Mouse (Mus musculus): ENCODE results near the gene Tex264.
A peak's percentile ranks its signal among the peaks of the same experiment; 100 is the strongest.

Gene Tex264

GRCm38 (mm10) chr9:106663200-106663599, 22.5 kb downstream of the Tex264 start:
- no peak for DNase-seq

DNA sequence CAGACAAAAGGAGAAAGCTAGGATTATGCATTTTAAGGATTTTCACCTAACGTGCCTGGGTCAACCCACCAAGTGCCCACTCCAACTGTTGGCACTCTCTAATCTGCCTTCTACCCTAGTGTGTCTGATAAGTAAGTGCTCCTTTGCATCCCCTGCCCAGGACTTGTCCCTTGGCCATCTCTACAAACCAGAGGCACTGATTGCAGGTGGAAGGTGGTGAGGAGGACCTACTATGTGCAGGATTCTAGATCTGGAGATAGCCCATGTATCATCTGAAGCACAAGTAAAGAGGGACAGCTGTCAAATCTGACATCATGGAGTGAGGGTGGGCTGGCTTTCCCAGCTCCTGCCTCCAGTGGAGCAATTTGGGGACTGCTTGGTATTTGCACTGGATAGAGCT, 25.8 kb downstream of the Tex264 start:
- no peak for DNase-seq

DNA sequence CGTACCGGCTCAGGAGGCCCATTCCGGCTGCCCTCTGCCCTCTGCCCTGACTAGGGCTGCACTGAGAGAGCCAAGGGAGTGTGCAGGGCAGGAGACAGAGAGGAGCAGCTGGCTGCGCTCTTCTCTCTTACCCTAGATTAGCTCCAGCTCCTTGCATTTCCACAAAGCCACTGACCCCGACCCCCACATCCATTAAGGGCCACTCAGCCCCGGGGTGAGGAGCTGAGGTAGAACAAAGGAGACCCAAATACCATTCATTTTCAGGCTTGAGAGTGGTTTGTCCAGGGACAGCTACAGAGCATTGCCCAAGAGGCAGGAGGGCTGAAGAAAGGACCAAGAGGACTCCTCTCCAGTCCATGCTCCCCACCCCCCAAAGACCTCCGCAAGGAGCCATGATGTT, 26.3 kb downstream of the Tex264 start:
- DNase-seq: no peak

GRCm38 (mm10) chr9:106657592-106657991, 28.1 kb downstream of the Tex264 start:
- no peak for DNase-seq

DNA sequence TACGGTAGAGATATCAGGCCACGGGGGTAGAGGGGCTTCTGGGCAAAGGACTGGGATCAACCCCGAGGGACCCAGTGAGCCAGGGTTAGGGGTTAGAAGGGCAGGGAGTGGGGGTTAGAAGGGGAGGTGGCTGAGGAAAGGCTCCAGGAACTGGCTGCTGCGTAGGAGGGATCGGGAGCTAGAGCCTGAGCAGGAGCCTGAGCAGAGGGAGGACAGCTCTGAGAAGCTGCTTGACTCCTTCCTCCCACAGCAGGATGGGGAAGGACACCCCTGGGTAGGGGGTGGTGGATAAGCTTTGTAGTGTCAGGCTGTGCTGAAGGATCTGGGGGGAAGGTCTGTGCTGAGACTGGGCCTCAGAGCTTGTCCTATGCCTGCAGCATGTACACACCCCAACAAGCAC, 28.9 kb downstream of the Tex264 start:
- no peak for DNase-seq

GRCm38 (mm10) chr9:106655884-106656720, 29.6 kb downstream of the Tex264 start, which contains the start of gene Grm2:
Gene Grm2 (minus strand): TSS chr9:106656082.
- DNase-seq: peak; percentile 91 to 92

- peak in 1 of 2 experiments; percentile 10 for DNase-seq
These were observed 33.0 kb downstream of the Tex264 start for GRCm38 (mm10) chr9:106652720-106653119.

- DNase-seq: no peak
These were observed 38.5 kb downstream of the Tex264 start for GRCm38 (mm10) chr9:106647226-106647625.

DNA sequence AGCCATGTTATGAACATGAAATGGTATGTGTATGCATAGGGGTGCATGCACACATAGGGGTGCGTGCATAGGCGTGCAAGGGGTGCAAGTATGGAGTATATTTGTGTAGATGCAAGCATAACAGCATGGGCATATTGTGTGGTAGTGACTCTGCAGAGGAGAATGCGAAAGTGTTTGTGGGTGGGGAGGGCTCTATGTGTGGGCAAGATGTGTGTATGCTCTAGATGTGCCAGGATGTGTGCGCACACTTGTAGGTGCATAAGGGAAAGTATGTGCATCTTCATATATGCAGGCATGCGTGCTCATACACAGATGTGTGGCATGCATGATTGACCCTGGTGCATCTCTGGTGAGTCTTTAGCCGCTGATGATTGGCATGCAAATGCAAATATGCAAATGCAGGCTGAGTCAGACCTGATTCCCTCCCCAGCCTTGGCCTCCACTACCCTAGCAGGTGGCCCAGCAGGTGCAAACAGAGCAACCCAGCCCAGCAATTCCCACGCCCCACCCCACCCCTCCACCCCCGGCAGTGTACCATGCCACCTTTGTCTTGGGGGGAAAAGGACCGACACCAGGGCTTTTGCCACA, 39.9 kb downstream of the Tex264 start:
- DNase-seq: no peak

- peak; percentile 46 for DNase-seq
These were observed 41.9 kb downstream of the Tex264 start for GRCm38 (mm10) chr9:106643787-106644186.

GRCm38 (mm10) chr9:106643128-106643527, 42.6 kb downstream of the Tex264 start:
- DNase-seq: peak; percentile 89 to 92

DNA sequence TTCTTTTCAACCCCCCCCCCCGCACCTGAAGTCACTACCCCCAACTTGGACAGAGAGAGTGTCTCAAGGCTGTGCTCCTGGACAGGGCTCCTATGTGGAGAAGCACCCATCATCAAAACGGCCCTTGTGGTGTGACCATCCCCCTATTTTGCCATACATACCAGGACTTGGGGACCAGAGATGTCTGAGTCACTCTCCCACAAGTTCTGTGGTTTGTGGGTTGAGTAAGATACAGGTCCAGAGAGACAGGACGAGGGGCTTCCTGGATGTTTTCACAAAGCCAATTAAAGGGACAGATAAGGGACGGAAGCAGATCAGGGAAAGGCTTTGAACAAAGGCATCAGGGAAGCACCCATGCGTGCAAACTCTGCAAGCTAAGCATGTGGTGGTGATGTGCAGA, 44.4 kb downstream of the Tex264 start:
- no peak for DNase-seq

GRCm38 (mm10) chr9:106638154-106638553, 47.6 kb downstream of the Tex264 start:
- no peak for DNase-seq

DNA sequence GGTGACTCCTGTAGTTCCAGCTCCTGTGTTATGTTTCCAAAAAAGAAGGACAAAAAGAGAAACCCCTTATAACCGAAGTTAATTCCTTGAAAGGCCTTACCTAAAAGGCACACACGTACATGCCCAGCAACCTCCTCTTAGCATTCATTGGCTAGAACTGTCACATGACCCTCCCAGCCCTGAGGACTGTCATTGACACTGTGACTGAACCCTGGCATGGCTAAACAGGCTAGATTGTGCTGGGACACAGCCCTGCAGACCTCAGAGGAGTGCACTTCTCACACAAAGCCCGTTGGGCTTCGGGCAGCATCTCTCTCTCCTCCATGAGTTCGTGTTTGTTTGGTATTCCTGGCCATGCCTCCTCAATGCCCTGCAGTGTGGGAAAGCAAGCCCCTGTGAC, 53.5 kb downstream of the Tex264 start:
- DNase-seq: no peak

- peak in 1 of 2 experiments; percentile 10 for DNase-seq
These were observed 57.9 kb downstream of the Tex264 start for GRCm38 (mm10) chr9:106627796-106628195.

- DNase-seq: no peak
These were observed 59.4 kb downstream of the Tex264 start, which contains the start of gene Iqcf6 for GRCm38 (mm10) chr9:106626282-106626681. Gene Iqcf6 (plus strand): TSS chr9:106626582.

GRCm38 (mm10) chr9:106617496-106617895, 68.2 kb downstream of the Tex264 start:
- no peak for DNase-seq

DNA sequence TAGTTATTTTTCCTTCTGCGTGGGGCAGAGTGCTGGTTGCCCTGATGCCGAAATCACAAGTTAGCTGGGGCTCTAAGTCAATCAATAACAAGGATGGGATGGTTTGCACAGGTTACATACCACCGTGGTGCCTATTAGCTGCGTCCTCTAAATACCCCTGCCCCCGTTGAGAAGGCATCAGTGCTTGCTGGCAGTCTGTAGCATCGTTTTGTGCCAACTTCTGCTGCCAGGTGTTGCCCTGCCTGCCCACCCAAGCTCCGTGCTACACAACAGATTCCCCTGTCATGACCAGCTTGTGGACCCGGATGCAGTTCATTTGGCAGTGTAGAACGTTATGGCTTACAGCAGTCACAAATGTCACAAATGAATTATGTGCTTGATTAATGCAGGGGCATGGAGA, 69.4 kb downstream of the Tex264 start:
- no peak for DNase-seq

DNA sequence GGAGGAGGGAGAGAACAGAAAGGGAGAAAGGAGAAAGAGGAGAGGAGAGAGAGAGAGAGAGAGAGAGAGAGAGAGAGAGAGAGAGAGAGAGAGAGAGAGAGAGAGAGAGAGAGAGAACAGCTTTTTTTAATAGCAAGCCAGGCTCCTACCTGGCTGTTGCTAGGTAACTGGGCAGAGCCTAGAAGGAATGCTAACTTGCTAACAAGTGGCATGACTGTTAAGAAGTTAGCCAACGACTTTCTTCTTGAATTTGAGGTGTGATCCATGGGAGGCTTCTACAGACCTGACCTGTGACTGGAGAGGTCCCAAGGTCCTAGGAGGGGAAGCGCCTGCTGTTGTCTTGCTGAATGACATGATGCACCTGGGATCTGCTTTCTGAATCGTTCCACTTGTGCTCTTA, 71.1 kb downstream of the Tex264 start:
- DNase-seq: no peak

DNA sequence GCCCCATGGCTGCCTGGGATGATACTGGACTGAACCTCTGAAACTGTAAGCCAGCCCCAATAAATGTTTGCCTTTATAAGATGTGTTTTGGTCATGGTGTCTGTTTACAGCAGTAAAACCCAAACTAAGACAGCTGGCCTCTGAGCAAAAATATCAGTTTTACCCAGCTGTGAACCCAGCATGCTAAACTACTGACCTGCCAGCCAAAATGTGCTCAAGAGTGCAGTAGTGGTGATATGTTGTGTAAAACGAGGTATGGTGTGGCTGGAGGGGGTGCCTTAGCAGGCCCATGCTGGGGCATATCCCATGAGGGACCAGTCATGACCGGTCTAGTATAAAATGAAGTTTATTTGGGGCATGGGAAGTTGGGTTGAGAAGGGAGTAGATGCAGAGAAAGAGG, 71.8 kb downstream of the Tex264 start:
- no peak for DNase-seq

DNA sequence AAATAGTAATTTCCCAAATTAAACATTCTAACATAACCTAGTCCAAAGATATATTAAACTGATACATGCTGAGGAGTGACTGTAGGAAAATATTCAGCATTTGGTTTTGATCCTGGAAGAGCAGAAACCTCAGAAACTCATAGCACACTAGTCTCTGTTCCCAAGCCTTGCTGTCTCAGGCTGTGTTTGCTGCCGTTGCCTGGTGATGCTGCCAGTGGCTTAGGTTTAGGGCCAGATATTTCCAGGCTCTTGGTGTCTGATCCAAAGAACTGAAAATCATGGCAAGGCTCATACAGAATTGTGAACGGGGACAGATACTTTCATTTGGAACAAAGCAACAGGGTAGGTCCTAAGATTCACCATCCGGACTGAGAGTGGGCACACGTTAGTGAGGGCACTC, 75.0 kb downstream of the Tex264 start:
- DNase-seq: no peak
